Mouse (Mus musculus): ENCODE data around the gene Uso1. TPM values are rescaled to one million over a fixed set of nuclear protein-coding genes. Genes with fewer than 3 reads are reported as not detected.
A peak's percentile ranks its signal among the peaks of the same experiment; 100 is the strongest.
"Not testable (repeated sequence)": the region's sequence is repeated elsewhere in the genome, so short reads cannot be mapped to it uniquely, and the experiment has no call there.

Gene Uso1
- polyA plus RNA-seq, 1 experiment from 2014 or later: 31.0 TPM

- no peaks in the 10 kb centered on the region for H3K9me3 ChIP-seq (replicated peaks; ENCODE audit: control insufficient read depth, low read length)
- no peak overlapping the region for H3K4me2 ChIP-seq (ENCODE audit: low read depth, low read length)
- H3K36me3 ChIP-seq (ENCODE audit: control insufficient read depth, insufficient read depth): 0 out of 2 replicates have a peak, but pooled peaks cover 8% of the 10 kb centered on the region
- ATAC-seq (replicated peaks; ENCODE audit: extremely low read depth, insufficient read depth, low FRiP score): no peak
- H3K27ac ChIP-seq (ENCODE audit: low read length): no peak overlapping the region
- H3K4me1 ChIP-seq (ENCODE audit: control insufficient read depth, insufficient read depth, low read length): peaks cover 18% of the 10 kb centered on the region
- no peaks in the 10 kb centered on the region for H3K27me3 ChIP-seq (ENCODE audit: control insufficient read depth, insufficient read depth, low read length)
- H3K9ac ChIP-seq (ENCODE audit: low read length): no peak overlapping the region
- H3K4me3 ChIP-seq (ENCODE audit: low read length): no peak overlapping the region
- WGBS: 88% methylated on average over 3 of the region's 3 CpGs
Measured at GRCm38 (mm10) chr5:92148248-92148647, 10.5 kb downstream of the Uso1 start.

GRCm38 (mm10) chr5:92149330-92149982 is 11.7 kb downstream of the Uso1 start:
- Histone ChIP-seq H3K4me2 (ENCODE audit: low read depth, low read length) (no peak overlapping the region), H3K27ac (ENCODE audit: low read length) (peak overlapping the region; percentile 35; the same call in 1 of the 2 replicates), H3K36me3 (ENCODE audit: control insufficient read depth, insufficient read depth) (peaks cover 10% of the 10 kb centered on the region; the same call in 1 of the 2 replicates), H3K27me3 (ENCODE audit: control insufficient read depth, insufficient read depth, low read length) (no peaks in the 10 kb centered on the region), H3K4me3 (ENCODE audit: low read length) (no peak overlapping the region), H3K9ac (ENCODE audit: low read length) (no peak overlapping the region), H3K4me1 (ENCODE audit: control insufficient read depth, insufficient read depth, low read length) (peaks cover 11% of the 10 kb centered on the region), H3K9me3 (replicated peaks; ENCODE audit: control insufficient read depth, low read length) (no peaks in the 10 kb centered on the region)
- WGBS: 73% methylated on average over 5 of the region's 5 CpGs
- ATAC-seq (replicated peaks; ENCODE audit: extremely low read depth, insufficient read depth, low FRiP score): no peak

GRCm38 (mm10) chr5:92154861-92155260 is 17.1 kb downstream of the Uso1 start:
- peaks cover 10% of the 10 kb centered on the region; the same call in 1 of the 2 replicates for H3K36me3 ChIP-seq (ENCODE audit: control insufficient read depth, insufficient read depth)
- WGBS: 80% methylated on average over 3 of the region's 3 CpGs
- no peak for ATAC-seq (replicated peaks; ENCODE audit: extremely low read depth, insufficient read depth, low FRiP score)
- H3K4me1 ChIP-seq (ENCODE audit: control insufficient read depth, insufficient read depth, low read length): no peaks in the 10 kb centered on the region; the same call in 1 of the 2 replicates
- H3K27ac ChIP-seq (ENCODE audit: low read length): no peak overlapping the region
- no peaks in the 10 kb centered on the region for H3K27me3 ChIP-seq (ENCODE audit: control insufficient read depth, insufficient read depth, low read length)
- no peak overlapping the region for H3K9ac ChIP-seq (ENCODE audit: low read length)
- H3K9me3 ChIP-seq (replicated peaks; ENCODE audit: control insufficient read depth, low read length): no peaks in the 10 kb centered on the region
- H3K4me2 ChIP-seq (ENCODE audit: low read depth, low read length): no peak overlapping the region
- no peak overlapping the region for H3K4me3 ChIP-seq (ENCODE audit: low read length)

- no peaks in the 10 kb centered on the region for H3K27me3 ChIP-seq (ENCODE audit: control insufficient read depth, insufficient read depth, low read length)
Measured at GRCm38 (mm10) chr5:92165976-92166375, 28.2 kb downstream of the Uso1 start.

GRCm38 (mm10) chr5:92183071-92183830 is 45.5 kb downstream of the Uso1 start:
- peaks cover 43% of the 10 kb centered on the region for H3K36me3 ChIP-seq (ENCODE audit: control insufficient read depth, insufficient read depth)
- 74% methylated on average over 8 of the region's 8 CpGs for WGBS
- no peak overlapping the region for H3K4me3 ChIP-seq (ENCODE audit: low read length)
- no peaks in the 10 kb centered on the region for H3K27me3 ChIP-seq (ENCODE audit: control insufficient read depth, insufficient read depth, low read length)
- H3K9ac ChIP-seq (ENCODE audit: low read length): no peak overlapping the region
- no peak overlapping the region for H3K4me2 ChIP-seq (ENCODE audit: low read depth, low read length)
- H3K4me1 ChIP-seq (ENCODE audit: control insufficient read depth, insufficient read depth, low read length): no peaks in the 10 kb centered on the region
- ATAC-seq (replicated peaks; ENCODE audit: extremely low read depth, insufficient read depth, low FRiP score): peak; percentile 65; the same call in 1 of the 2 replicates
- peak overlapping the region; percentile 46; the same call in 1 of the 2 replicates for H3K27ac ChIP-seq (ENCODE audit: low read length)
- peaks cover under 1% of the 10 kb centered on the region; the same call in 1 of the 2 replicates for H3K9me3 ChIP-seq (replicated peaks; ENCODE audit: control insufficient read depth, low read length)

More at GRCm38 (mm10) chr5:92165976-92166375, 28.2 kb downstream of the Uso1 start:
- ATAC-seq (replicated peaks; ENCODE audit: extremely low read depth, insufficient read depth, low FRiP score): no peak
- 91% methylated on average over 6 of the region's 6 CpGs for WGBS
- Histone ChIP-seq H3K9ac (ENCODE audit: low read length) (no peak overlapping the region), H3K36me3 (ENCODE audit: control insufficient read depth, insufficient read depth) (peaks cover 10% of the 10 kb centered on the region), H3K4me3 (ENCODE audit: low read length) (no peak overlapping the region), H3K27ac (ENCODE audit: low read length) (no peak overlapping the region), H3K9me3 (replicated peaks; ENCODE audit: control insufficient read depth, low read length) (no peaks in the 10 kb centered on the region), H3K4me1 (ENCODE audit: control insufficient read depth, insufficient read depth, low read length) (no peaks in the 10 kb centered on the region), H3K4me2 (ENCODE audit: low read depth, low read length) (no peak overlapping the region)

GRCm38 (mm10) chr5:92188881-92189483 is 51.2 kb downstream of the Uso1 start:
- WGBS: 90% methylated on average over 7 of the region's 7 CpGs
- no peak for ATAC-seq (replicated peaks; ENCODE audit: extremely low read depth, insufficient read depth, low FRiP score)
- H3K4me3 ChIP-seq (ENCODE audit: low read length): no peak overlapping the region
- H3K4me2 ChIP-seq (ENCODE audit: low read depth, low read length): no peak overlapping the region
- H3K9ac ChIP-seq (ENCODE audit: low read length): no peak overlapping the region
- H3K4me1 ChIP-seq (ENCODE audit: control insufficient read depth, insufficient read depth, low read length): no peaks in the 10 kb centered on the region
- peaks cover 8% of the 10 kb centered on the region for H3K9me3 ChIP-seq (replicated peaks; ENCODE audit: control insufficient read depth, low read length)
- peaks cover 52% of the 10 kb centered on the region for H3K36me3 ChIP-seq (ENCODE audit: control insufficient read depth, insufficient read depth)
- H3K27ac ChIP-seq (ENCODE audit: low read length): no peak overlapping the region
- no peaks in the 10 kb centered on the region for H3K27me3 ChIP-seq (ENCODE audit: control insufficient read depth, insufficient read depth, low read length)

GRCm38 (mm10) chr5:92195716-92196115 is 58.0 kb downstream of the Uso1 start:
- H3K36me3 ChIP-seq (ENCODE audit: control insufficient read depth, insufficient read depth): peaks cover 58% of the 10 kb centered on the region
- H3K4me2 ChIP-seq (ENCODE audit: low read depth, low read length); H3K27me3 ChIP-seq (ENCODE audit: control insufficient read depth, insufficient read depth, low read length); H3K4me1 ChIP-seq (ENCODE audit: control insufficient read depth, insufficient read depth, low read length); H3K9ac ChIP-seq (ENCODE audit: low read length); H3K9me3 ChIP-seq (replicated peaks; ENCODE audit: control insufficient read depth, low read length); ATAC-seq (replicated peaks; ENCODE audit: extremely low read depth, insufficient read depth, low FRiP score); H3K27ac ChIP-seq (ENCODE audit: low read length); H3K4me3 ChIP-seq (ENCODE audit: low read length): not testable (repeated sequence)
- 45% methylated on average over 2 of the region's 2 CpGs for WGBS

GRCm38 (mm10) chr5:92196895-92197811 is 59.4 kb downstream of the Uso1 start:
- WGBS: 75% methylated on average over 15 of the region's 15 CpGs
- no peak for ATAC-seq (replicated peaks; ENCODE audit: extremely low read depth, insufficient read depth, low FRiP score)
- Histone ChIP-seq H3K27ac (ENCODE audit: low read length) (no peak overlapping the region), H3K4me1 (ENCODE audit: control insufficient read depth, insufficient read depth, low read length) (no peaks in the 10 kb centered on the region; the same call in 1 of the 2 replicates), H3K9me3 (replicated peaks; ENCODE audit: control insufficient read depth, low read length) (no peaks in the 10 kb centered on the region), H3K36me3 (ENCODE audit: control insufficient read depth, insufficient read depth) (peaks cover 68% of the 10 kb centered on the region), H3K4me2 (ENCODE audit: low read depth, low read length) (no peak overlapping the region), H3K4me3 (ENCODE audit: low read length) (no peak overlapping the region), H3K9ac (ENCODE audit: low read length) (no peak overlapping the region), H3K27me3 (ENCODE audit: control insufficient read depth, insufficient read depth, low read length) (no peaks in the 10 kb centered on the region)
